Mouse (Mus musculus) midbrain, postnatal 0 days (tissue): Measurements from ENCODE around the gene Cd6. TPM values are rescaled to one million over a fixed set of nuclear protein-coding genes. Genes with fewer than 3 reads are reported as not detected.

Experiments
- ATAC-seq: fragments of 200-750 bp; cut with Nextera tagmentation; 2 replicates; pipeline ENCODE4 v1.8.0; 2017; ENCODE audit warnings: moderate number of reproducible peaks, mild to moderate bottlenecking, moderate TSS enrichment, moderate library complexity; ENCODE audit not compliant: low FRiP score
- DNase-seq: peaks from one replicate; pipeline ENCODE4 v3.0.0-alpha.2; 2015; ENCODE audit warnings: low spot score
- H3K27ac ChIP-seq: fragments of 300-500 bp; sonication (generic); 2 replicates; pipeline ENCODE4 v1.5.1; 2014; ENCODE audit warnings: low read depth, mild to moderate bottlenecking, low read length, mixed read lengths
- H3K27me3 ChIP-seq: fragments of 300-500 bp; sonication (generic); 2 replicates; pipeline ENCODE4 v1.6.1; 2014; ENCODE audit warnings: low read length, control low read depth, mixed read lengths; ENCODE audit not compliant: insufficient read depth
- H3K36me3 ChIP-seq: fragments of 300-500 bp; sonication (generic); 2 replicates; pipeline ENCODE4 v1.6.1; 2014; ENCODE audit warnings: low read length, control low read depth, mixed read lengths; ENCODE audit not compliant: insufficient read depth
- H3K4me1 ChIP-seq: fragments of 300-500 bp; sonication (generic); 2 replicates; pipeline ENCODE4 v1.6.1; 2014; ENCODE audit warnings: mild to moderate bottlenecking, control low read depth, antibody characterized with exemption, low read length, mixed read lengths; ENCODE audit not compliant: insufficient read depth
- H3K4me2 ChIP-seq: fragments of 300-500 bp; sonication (generic); 2 replicates; pipeline ENCODE4 v1.6.1; 2014; ENCODE audit warnings: low read depth, mild to moderate bottlenecking, low read length, mixed read lengths; ENCODE audit not compliant: poor library complexity, severe bottlenecking
- H3K4me3 ChIP-seq: fragments of 300-500 bp; sonication (generic); 2 replicates; pipeline ENCODE4 v1.5.1; 2014; ENCODE audit warnings: low read depth, mild to moderate bottlenecking, low read length, moderate library complexity
- H3K9ac ChIP-seq: fragments of 300-500 bp; sonication (generic); replicated peaks from 2 replicates; pipeline ENCODE4 v1.6.1; 2014; ENCODE audit warnings: mild to moderate bottlenecking, low read length, moderate library complexity, mixed read lengths; ENCODE audit not compliant: poor library complexity, severe bottlenecking
- H3K9me3 ChIP-seq: fragments of 300-500 bp; sonication (generic); 2 replicates; pipeline ENCODE4 v1.6.1; 2016; ENCODE audit warnings: low read length, control low read depth
- CTCF ChIP-seq: IDR thresholded peaks from 2 replicates; pipeline ENCODE4 v1.5.1; 2016; ENCODE audit warnings: antibody characterized with exemption, mild to moderate bottlenecking
- WGBS: fragments of 180-500 bp; shearing (Covaris S2); extraction: QIAGEN DNeasy Blood & Tissue Kit; methylation state at CpG from one replicate; pipeline ENCODE4 v1.1.7; 2014; 5-methylcytosine and 5-hydroxymethylcytosine counted together
- polyA plus RNA-seq: library from polyadenylated mRNA; unstranded; fragments of >200 nt; fragmentation: Nextera tagmentation; extraction: Ambion mirVana; gene quantifications from 2 replicates; pipeline ENCODE4 v1.2.1, GENCODE M21; 2015
- total RNA-seq: library from RNA; depleted of rRNA; stranded (reverse); fragments of >200 nt; gene quantifications from 2 replicates; pipeline ENCODE4 v1.2.3, GENCODE M21; 2014

Cd6 gene
- total and polyA plus RNA-seq, 2 experiments from 2014 or later = 0.22 TPM; not detected in 1

GRCm38 (mm10) chr19:10869241-10869885, 39.5 kb upstream of the Cd6 start:
- peak overlapping the region; percentile 88 for H3K4me2 ChIP-seq
- H3K9me3 ChIP-seq = no peaks in the 10 kb centered on the region
- H3K27me3 ChIP-seq = no peaks in the 10 kb centered on the region
- peak overlapping the region; percentile 58 for H3K4me3 ChIP-seq
- H3K4me1 ChIP-seq = peaks cover 9% of the 10 kb centered on the region; the same call in 1 of the 2 replicates
- ATAC-seq (peak; percentile 90), DNase-seq (peak; percentile 89)
- peak overlapping the region; percentile 88 for H3K27ac ChIP-seq
- TF ChIP-seq CTCF = peak; percentile 42
- H3K9ac ChIP-seq = peak overlapping the region; percentile 76
- H3K36me3 ChIP-seq = peaks cover 47% of the 10 kb centered on the region
- WGBS = under 1% methylated on average over 42 of the region's 43 CpGs

- Histone ChIP-seq H3K36me3 (peaks cover 51% of the 10 kb centered on the region), H3K4me1 (peaks cover 9% of the 10 kb centered on the region; the same call in 1 of the 2 replicates), H3K27me3 (no peaks in the 10 kb centered on the region), H3K9ac (peak overlapping the region; percentile 76), H3K4me2 (peak overlapping the region; percentile 88), H3K27ac (peak overlapping the region; percentile 88), H3K4me3 (peak overlapping the region; percentile 58), H3K9me3 (no peaks in the 10 kb centered on the region)
- TF ChIP-seq CTCF = 0 out of 2 replicates have a peak, but pooled peaks have one; percentile 33
- ATAC-seq = peak; percentile 46
- WGBS = under 1% methylated on average over 17 of the region's 17 CpGs
- peak; percentile 28 for DNase-seq
Observed at GRCm38 (mm10) chr19:10868623-10869141, 38.8 kb upstream of the Cd6 start.

GRCm38 (mm10) chr19:10867946-10868622, 38.2 kb upstream of the Cd6 start:
- 17% methylated on average over 5 of the region's 5 CpGs for WGBS
- no peak for DNase-seq
- Histone ChIP-seq H3K27me3 (no peaks in the 10 kb centered on the region), H3K27ac (peak overlapping the region; percentile 88), H3K4me1 (peaks cover 9% of the 10 kb centered on the region; the same call in 1 of the 2 replicates), H3K36me3 (peaks cover 51% of the 10 kb centered on the region), H3K9ac (peak overlapping the region; percentile 76), H3K4me2 (peak overlapping the region; percentile 88), H3K4me3 (peak overlapping the region; percentile 58), H3K9me3 (no peaks in the 10 kb centered on the region)
- ATAC-seq = no peak
- no peak for TF ChIP-seq CTCF

- H3K27ac ChIP-seq = no peak overlapping the region
- no peak overlapping the region for H3K4me3 ChIP-seq
- no peaks in the 10 kb centered on the region for H3K27me3 ChIP-seq
- WGBS = 91% methylated on average over 13 of the region's 13 CpGs
- H3K4me1 ChIP-seq = peaks cover 9% of the 10 kb centered on the region; the same call in 1 of the 2 replicates
- no peak for TF ChIP-seq CTCF
- no peak for ATAC-seq
- DNase-seq = no peak
- H3K36me3 ChIP-seq = peaks cover 52% of the 10 kb centered on the region
- no peak overlapping the region for H3K4me2 ChIP-seq
- no peaks in the 10 kb centered on the region for H3K9me3 ChIP-seq
- no peak overlapping the region for H3K9ac ChIP-seq
Observed at GRCm38 (mm10) chr19:10866351-10866750, 36.5 kb upstream of the Cd6 start.

- H3K9ac ChIP-seq = no peak overlapping the region
- TF ChIP-seq CTCF = peak; percentile 26; the same call in 1 of the 2 replicates
- H3K27me3 ChIP-seq = no peaks in the 10 kb centered on the region
- H3K4me3 ChIP-seq = no peak overlapping the region
- H3K4me2 ChIP-seq = no peak overlapping the region
- H3K9me3 ChIP-seq = no peaks in the 10 kb centered on the region
- whole genome bisulfite sequencing = 48% methylated on average over 22 of the region's 22 CpGs
- peaks cover 79% of the 10 kb centered on the region for H3K36me3 ChIP-seq
- H3K4me1 ChIP-seq = no peaks in the 10 kb centered on the region
- no peak overlapping the region for H3K27ac ChIP-seq
- ATAC-seq = no peak; the same call in 1 of the 2 replicates
- DNase-seq = no peak
Observed at GRCm38 (mm10) chr19:10860072-10860497, 30.2 kb upstream of the Cd6 start.

- no peak overlapping the region for H3K4me3 ChIP-seq
- no peak for TF ChIP-seq CTCF
- ATAC-seq (0 out of 2 replicates have a peak, but pooled peaks have one; percentile 24), DNase-seq (no peak)
- no peaks in the 10 kb centered on the region for H3K4me1 ChIP-seq
- H3K9ac ChIP-seq = no peak overlapping the region
- H3K27me3 ChIP-seq = no peaks in the 10 kb centered on the region
- H3K36me3 ChIP-seq = peaks cover 45% of the 10 kb centered on the region
- WGBS = 36% methylated on average over 2 of the region's 2 CpGs
- H3K4me2 ChIP-seq = no peak overlapping the region
- H3K27ac ChIP-seq = no peak overlapping the region
- H3K9me3 ChIP-seq = no peaks in the 10 kb centered on the region
Observed at GRCm38 (mm10) chr19:10856520-10856919, 26.7 kb upstream of the Cd6 start.
